Mouse (Mus musculus) testis, adult 2 months (tissue): ENCODE measurements around the gene Erich4. TPM values are rescaled to one million over a fixed set of nuclear protein-coding genes. Genes with fewer than 3 reads are reported as not detected.

ENCODE experiments used
- H3K27ac ChIP-seq: fragments of 200-500 bp; 2 replicates; pipeline ENCODE4 v1.5.1; 2012; ENCODE audit warnings: low read depth, low read length; ENCODE audit not compliant: control insufficient read depth, insufficient read depth
- H3K27me3 ChIP-seq: fragments of 200-500 bp; 2 replicates; pipeline ENCODE4 v1.6.1; 2012; ENCODE audit warnings: mild to moderate bottlenecking, low read length, moderate library complexity; ENCODE audit not compliant: control insufficient read depth, insufficient read depth
- H3K36me3 ChIP-seq: fragments of 200-500 bp; 2 replicates; pipeline ENCODE4 v1.6.1; 2012; ENCODE audit warnings: mild to moderate bottlenecking, low read length; ENCODE audit not compliant: control insufficient read depth, insufficient read depth
- H3K4me1 ChIP-seq: fragments of 200-500 bp; 2 replicates; pipeline ENCODE4 v1.6.1; 2012; ENCODE audit warnings: low read length; ENCODE audit not compliant: control insufficient read depth, insufficient read depth
- H3K4me3 ChIP-seq: fragments of 200-500 bp; 2 replicates; pipeline ENCODE4 v1.5.1; 2012; ENCODE audit warnings: low read depth, mild to moderate bottlenecking, low read length, moderate library complexity, mixed read lengths; ENCODE audit not compliant: control insufficient read depth
- CTCF ChIP-seq: fragments of 200-500 bp; IDR thresholded peaks from 2 replicates; pipeline ENCODE4 v1.5.1; 2012; ENCODE audit warnings: low read depth, mild to moderate bottlenecking, inconsistent platforms, low read length, moderate library complexity; ENCODE audit not compliant: control insufficient read depth, insufficient read depth, insufficient replicate concordance
- POLR2A ChIP-seq: fragments of 200-500 bp; IDR thresholded peaks from 2 replicates; pipeline ENCODE4 v1.6.1; 2012; ENCODE audit warnings: low read depth, mild to moderate bottlenecking, inconsistent platforms, low read length, moderate library complexity; ENCODE audit not compliant: control insufficient read depth
- polyA plus RNA-seq: library from polyadenylated mRNA; depleted of rRNA; stranded (reverse); fragments of >200 nt; gene quantifications from 2 replicates; pipeline ENCODE4 v1.2.3, GENCODE M21; 2012

The Erich4 gene
- polyA plus RNA-seq, 1 experiment = not detected

GRCm38 (mm10) chr7:25647574-25648123 is 32.0 kb upstream of the Erich4 start:
- TF ChIP-seq POLR2A (no peak), CTCF (no peak; the same call in 1 of the 2 replicates)
- Histone ChIP-seq H3K27ac (no peak overlapping the region), H3K27me3 (no peaks in the 10 kb centered on the region), H3K4me1 (no peaks in the 10 kb centered on the region; the same call in 1 of the 2 replicates), H3K4me3 (no peak overlapping the region), H3K36me3 (no peaks in the 10 kb centered on the region)

DNA sequence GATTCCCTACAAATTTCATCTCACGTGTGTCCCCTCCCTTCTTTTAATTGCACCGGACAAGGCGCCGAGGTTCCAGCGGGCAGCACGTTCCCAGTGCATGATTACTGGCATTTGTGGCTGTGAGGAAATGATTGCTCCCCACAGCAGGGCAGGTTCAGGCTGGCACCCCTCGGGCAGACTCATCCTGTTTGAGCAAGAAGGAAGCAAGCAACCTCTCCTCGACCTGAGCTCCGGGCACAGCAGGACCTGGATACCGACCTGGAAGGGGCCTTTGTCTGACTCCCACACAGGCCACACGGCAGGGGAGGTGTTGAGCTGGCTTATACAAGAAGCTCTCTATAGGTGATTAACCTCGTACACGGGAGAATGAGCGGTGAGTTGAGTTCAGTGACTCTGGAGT is 29.4 kb upstream of the Erich4 start:
- Histone ChIP-seq H3K4me3 (no peak overlapping the region), H3K27ac (no peak overlapping the region)
- TF ChIP-seq CTCF (no peak), POLR2A (no peak)

GRCm38 (mm10) chr7:25644631-25645030 is 28.9 kb upstream of the Erich4 start:
- H3K27me3 ChIP-seq = no peaks in the 10 kb centered on the region
- H3K36me3 ChIP-seq = no peaks in the 10 kb centered on the region
- no peak overlapping the region for H3K4me3 ChIP-seq
- H3K27ac ChIP-seq = no peak overlapping the region
- H3K4me1 ChIP-seq = no peaks in the 10 kb centered on the region; the same call in 1 of the 2 replicates
- TF ChIP-seq POLR2A = no peak
- TF ChIP-seq CTCF = no peak

More for the DNA sequence above, 29.4 kb upstream of the Erich4 start:
- no peaks in the 10 kb centered on the region for H3K27me3 ChIP-seq
- H3K36me3 ChIP-seq = no peaks in the 10 kb centered on the region
- H3K4me1 ChIP-seq = no peaks in the 10 kb centered on the region; the same call in 1 of the 2 replicates

DNA sequence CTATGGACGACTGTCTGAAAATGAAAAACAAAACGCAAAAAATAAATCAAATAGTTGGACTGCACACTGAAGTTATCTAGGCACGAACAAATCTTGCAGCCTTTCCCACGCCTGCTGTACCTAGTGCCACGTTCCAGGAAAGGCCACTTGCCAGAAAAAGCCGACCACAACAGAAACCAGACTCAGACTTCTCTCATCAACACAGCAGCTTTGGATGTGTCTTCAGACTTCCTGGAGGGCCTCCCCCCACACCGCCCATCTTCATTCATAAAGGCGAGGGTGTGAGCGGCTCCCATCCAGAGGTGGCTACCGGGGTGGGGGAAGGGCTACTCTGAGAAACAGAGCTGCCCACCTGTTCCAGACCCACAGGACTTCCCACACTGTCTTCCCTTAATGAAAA is 28.4 kb upstream of the Erich4 start:
- H3K27ac ChIP-seq = no peak overlapping the region
- no peaks in the 10 kb centered on the region for H3K36me3 ChIP-seq
- TF ChIP-seq CTCF = no peak
- no peak for TF ChIP-seq POLR2A
- no peaks in the 10 kb centered on the region for H3K27me3 ChIP-seq
- H3K4me1 ChIP-seq = no peaks in the 10 kb centered on the region; the same call in 1 of the 2 replicates
- no peak overlapping the region for H3K4me3 ChIP-seq

GRCm38 (mm10) chr7:25639754-25640153 is 24.1 kb upstream of the Erich4 start:
- H3K4me1 ChIP-seq = no peaks in the 10 kb centered on the region
- H3K27me3 ChIP-seq = no peaks in the 10 kb centered on the region

DNA sequence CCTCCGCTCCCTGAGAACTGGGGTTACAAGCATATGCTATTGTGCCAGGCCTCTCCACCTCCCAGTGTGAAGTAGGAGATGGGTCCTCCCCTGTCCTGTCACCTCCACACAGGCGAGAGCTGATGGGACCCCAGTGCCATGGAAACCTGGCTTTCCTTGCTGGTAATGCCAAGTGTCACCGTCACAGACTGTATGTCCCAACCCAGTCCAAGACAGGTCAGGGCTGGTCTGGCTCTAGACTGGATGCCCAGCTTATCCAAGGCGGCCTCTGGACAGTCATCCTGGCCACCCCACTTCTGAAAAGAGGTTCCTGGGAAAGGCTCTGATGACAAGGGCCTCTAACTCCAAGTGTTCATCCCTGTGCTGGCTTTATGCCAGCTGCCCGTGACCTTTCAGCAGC is 21.4 kb upstream of the Erich4 start:
- Histone ChIP-seq H3K36me3 (no peaks in the 10 kb centered on the region; the same call in 1 of the 2 replicates), H3K4me1 (no peaks in the 10 kb centered on the region), H3K27ac (no peak overlapping the region), H3K27me3 (no peaks in the 10 kb centered on the region), H3K4me3 (no peak overlapping the region)
- TF ChIP-seq CTCF (no peak), POLR2A (no peak)

More at GRCm38 (mm10) chr7:25639754-25640153, 24.1 kb upstream of the Erich4 start:
- Histone ChIP-seq H3K4me3 (no peak overlapping the region), H3K27ac (no peak overlapping the region), H3K36me3 (no peaks in the 10 kb centered on the region)
- TF ChIP-seq CTCF = no peak
- no peak for TF ChIP-seq POLR2A

DNA sequence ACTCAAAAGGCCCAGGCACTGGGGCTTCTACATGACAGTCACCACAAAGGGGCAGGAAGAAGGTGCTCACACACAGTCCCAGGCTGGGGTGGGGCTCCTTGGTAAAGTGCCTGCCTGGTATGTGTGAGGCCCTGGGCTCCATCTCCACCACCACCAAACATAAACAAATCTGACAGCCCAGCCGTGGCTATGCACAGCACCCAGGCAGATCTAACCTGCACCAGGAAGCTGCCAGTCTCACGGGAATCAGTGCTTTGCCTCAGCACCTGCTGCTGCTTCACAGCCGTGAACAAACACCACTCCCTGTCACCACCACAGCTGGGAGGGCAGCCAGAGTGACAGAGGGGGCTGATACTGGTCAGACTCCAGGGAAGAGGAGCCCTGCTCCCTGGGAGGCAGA is 20.7 kb upstream of the Erich4 start:
- no peaks in the 10 kb centered on the region; the same call in 1 of the 2 replicates for H3K36me3 ChIP-seq

More for the DNA sequence above, 20.7 kb upstream of the Erich4 start:
- no peak overlapping the region for H3K27ac ChIP-seq
- no peaks in the 10 kb centered on the region for H3K4me1 ChIP-seq
- H3K27me3 ChIP-seq = no peaks in the 10 kb centered on the region
- TF ChIP-seq CTCF (no peak), POLR2A (no peak)
- no peak overlapping the region for H3K4me3 ChIP-seq
